Mouse (Mus musculus) urinary bladder, postnatal 4 days (tissue): Measurements from ENCODE around the gene Ncln.
A peak's percentile ranks its signal among the peaks of the same experiment; 100 is the strongest.

Experiments
- DNase-seq, 2 experiments: peaks; one replicate each; pipeline ENCODE4 v3.0.0; 2021 to 2022; ENCODE audit warnings: low spot score in 2 of 2

Gene Ncln

DNA sequence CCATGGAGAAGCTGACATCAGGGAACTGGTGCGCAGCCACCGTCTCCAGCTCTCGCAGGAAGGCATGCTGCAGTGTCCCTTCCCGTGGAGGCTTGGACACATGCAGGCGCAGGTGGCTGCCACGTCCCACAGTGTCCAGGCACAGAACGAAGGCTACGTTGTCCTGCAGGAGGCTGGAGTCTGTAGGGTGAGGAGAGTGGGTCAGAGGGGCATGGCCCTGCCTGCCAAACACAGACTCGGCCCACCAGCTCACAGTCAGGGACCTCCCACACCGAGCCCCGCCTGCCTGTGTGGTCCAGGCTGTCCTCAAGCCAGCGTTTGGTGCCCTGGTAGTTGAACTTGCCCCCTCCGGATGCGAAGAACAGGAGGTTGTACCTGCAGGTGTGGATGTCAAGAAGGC, 6.3 kb downstream of the Ncln start:
- DNase-seq, result no peak

DNA sequence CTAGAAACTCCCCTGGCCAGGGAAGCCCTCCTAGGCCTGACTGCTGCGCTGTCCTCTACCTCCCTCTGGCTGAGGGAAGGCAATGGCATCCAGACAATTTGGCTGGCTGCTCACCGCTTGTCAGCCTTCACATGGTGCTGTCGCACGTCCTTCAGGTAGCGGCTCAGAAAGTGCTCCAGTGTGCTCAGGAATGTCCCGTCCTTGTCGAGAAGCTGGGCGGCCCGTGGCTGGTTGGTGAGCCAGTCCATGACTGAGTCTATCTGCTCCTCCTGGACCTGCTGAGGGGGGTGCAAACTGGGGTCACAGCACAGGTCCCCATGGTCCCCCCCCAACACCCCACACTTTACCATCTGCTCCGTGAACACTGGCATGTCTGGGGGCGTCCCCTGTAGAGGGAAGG, 8.1 kb downstream of the Ncln start:
- DNase-seq, result no peak

DNA sequence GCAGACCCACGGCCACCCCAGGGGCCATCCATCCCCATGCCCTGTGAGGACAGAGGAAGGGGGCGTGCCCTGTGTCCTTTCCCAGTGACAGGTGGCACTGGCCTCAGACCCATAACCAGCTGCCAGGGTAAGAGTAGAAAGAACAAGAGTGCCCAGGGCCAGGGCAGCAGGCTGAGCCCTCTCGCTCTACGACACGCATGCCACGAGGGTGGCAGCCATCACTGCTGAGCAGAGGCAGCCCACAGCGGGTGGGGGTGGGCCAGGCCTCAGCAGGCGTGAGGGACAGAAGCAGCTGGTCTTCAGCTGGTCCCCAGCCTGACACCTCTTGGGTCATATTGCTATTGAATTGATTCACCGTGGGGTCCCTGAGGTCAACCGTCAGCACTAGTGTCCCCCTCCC, 9.7 kb downstream of the Ncln start:
- DNase-seq, result no peak

- DNase-seq, result no peak
Measured at GRCm38 (mm10) chr10:81485479-81486018, 10.6 kb downstream of the Ncln start.

DNA sequence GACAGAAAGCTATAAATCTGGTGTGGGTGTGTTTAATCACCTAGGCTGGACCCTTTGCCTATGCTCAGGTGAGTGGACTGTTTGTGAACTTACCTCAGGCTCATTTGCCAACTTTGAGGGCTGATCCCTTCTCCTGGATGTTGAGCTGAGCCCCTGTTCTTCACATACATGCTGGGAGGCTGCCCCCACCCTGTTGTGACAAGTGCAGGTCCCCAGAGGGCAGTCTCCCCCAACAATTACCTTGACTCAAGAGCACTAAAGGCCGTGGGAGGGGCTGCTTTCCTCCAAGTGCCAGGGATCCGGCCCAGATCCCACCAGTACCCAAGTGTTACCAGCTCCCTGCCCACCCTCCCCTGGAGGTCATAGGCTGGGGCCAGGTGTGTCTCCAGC, 11.1 kb downstream of the Ncln start:
- DNase-seq, result no peak

GRCm38 (mm10) chr10:81484441-81485059, 11.6 kb downstream of the Ncln start:
- DNase-seq, result no peak

- DNase-seq, result no peak
Measured at GRCm38 (mm10) chr10:81483983-81484382, 12.2 kb downstream of the Ncln start.

DNA sequence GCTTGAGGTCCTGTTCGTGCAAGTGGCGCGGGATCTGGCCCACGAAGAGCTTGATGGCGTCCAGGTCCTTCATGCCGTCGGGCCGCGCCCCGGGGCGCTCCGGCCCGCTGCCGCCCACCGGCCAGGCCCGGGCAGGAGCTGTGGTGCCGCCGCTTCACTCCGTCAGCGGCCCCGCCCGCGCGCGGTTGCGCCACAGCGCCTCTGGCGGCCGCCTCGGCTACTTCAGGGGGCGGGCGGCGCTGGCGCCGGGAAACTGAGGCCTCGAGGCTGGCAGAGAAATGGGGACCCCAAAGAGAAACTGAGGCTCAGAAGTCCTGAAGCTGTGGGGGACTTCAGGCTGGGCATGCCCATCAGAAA, 13.7 kb downstream of the Ncln start, which contains the start of gene Celf5:
Gene Celf5, minus strand, starts transcription at position 177 of the 357 bp plus-strand sequence.
- DNase-seq, result peak in 1 of 2 experiments; percentile 34

DNA sequence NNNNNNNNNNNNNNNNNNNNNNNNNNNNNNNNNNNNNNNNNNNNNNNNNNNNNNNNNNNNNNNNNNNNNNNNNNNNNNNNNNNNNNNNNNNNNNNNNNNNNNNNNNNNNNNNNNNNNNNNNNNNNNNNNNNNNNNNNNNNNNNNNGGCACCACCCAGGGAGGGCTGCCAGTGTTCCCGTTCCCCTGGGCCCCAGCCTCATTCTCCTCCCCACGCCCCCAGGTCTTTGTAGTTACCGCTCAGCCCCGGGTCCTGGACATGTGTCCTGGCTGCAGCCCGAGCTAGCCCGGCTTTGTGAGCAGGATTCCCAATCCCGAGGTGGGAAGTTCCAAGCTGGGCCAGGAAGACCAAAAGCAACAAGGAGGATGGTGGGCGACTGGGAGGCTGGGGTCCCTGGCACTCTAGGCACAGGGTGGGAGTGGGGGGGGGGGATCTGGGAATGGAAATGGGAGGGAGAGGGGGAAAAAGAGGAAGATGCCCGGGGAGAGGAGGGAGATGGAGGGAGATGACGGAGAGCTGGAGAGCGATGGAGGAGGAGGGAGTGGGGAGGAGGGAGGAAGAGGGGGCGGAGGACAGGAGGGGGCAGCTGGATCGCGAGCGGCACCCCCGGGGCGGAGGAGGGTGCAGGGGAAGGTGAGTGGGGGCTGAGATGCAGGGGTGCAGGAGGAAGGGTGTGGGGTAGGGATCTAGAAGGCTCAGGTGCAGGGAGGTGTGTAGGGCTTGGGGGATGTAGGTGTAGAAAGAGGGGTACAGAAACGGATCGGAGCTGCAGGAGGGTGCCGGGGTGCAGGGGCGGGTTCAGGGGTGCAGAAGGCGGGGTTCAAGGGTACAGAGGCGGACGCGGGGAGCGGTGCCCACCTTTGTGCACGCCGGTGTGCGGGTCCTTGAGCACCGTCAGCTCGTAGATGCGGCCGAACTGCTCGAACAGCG, 14.3 kb downstream of the Ncln start:
- peak in 1 of 2 experiments; percentile 17 for DNase-seq

- no peak for DNase-seq
Measured at GRCm38 (mm10) chr10:81474461-81474860, 21.7 kb downstream of the Ncln start.

DNA sequence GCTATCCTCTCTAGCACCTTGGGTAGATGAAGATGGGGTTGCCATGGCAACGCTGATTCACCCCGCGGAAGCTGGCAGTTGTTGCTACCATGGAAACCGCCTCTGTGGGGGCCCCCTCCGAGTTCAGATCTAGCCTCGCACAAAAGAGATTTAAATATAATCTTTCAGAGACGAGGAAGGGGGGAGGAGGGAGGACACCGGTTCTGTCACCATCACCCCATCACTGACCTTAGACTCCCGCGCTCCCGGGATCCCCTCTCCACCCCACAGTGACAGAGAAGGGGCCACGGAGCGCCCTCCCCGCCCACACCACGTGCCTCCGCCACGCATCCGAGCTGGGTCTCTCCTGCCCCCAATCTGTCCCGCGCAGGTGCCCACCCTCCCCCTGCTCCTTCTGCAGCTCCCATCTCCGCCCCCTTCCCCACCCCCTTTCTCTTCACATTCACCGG, 23.2 kb downstream of the Ncln start:
- DNase-seq, result no peak

- no peak for DNase-seq
Measured at GRCm38 (mm10) chr10:81472403-81473002, 23.7 kb downstream of the Ncln start.

- DNase-seq, result no peak
Measured at GRCm38 (mm10) chr10:81470454-81470853, 25.7 kb downstream of the Ncln start.

- DNase-seq, result no peak
Measured at GRCm38 (mm10) chr10:81469253-81469652, 26.9 kb downstream of the Ncln start.

GRCm38 (mm10) chr10:81467670-81468235, 28.4 kb downstream of the Ncln start:
- DNase-seq, result no peak

DNA sequence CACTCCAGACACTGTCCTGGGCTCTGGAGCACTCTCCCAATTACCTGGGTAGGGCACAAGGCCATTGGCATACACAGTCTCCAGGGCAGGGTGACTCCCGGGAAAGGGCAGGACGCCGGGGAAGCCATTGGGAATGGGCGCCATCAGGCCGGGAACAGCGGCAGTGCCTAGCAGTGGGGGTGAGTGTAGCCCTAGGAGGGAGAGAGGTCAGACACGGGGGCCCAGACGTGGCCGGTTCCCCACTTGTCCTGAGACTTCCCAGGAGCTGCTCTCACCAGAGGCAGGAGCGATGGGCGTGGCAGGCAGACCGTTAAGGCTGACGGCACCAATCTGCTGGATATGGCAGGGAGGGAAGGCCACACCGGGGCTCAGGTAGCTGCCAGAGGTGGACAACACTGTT, 29.3 kb downstream of the Ncln start:
- DNase-seq, result no peak

GRCm38 (mm10) chr10:81466066-81466465, 30.1 kb downstream of the Ncln start:
- DNase-seq, result peak in 1 of 2 experiments; percentile 53

DNA sequence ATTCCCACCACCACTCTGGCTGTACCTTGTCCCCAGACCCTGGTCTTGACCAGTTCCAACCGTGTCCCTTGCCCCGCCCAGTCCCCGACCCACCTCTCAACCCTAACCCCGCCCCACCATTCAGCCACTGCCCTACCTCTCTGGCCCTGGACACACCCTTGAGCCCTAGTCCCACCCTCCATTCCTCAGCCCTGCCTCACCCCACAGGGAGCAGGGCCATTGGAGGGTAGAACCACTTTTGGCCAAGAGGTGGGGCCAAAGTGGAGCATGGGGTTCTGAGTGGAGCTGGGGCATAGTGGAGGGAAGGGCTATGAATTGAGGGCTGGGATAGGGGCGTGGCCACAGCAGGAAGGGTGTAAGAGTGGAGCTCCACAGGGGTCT, 30.9 kb downstream of the Ncln start:
- peak in 1 of 2 experiments; percentile 59 for DNase-seq

DNA sequence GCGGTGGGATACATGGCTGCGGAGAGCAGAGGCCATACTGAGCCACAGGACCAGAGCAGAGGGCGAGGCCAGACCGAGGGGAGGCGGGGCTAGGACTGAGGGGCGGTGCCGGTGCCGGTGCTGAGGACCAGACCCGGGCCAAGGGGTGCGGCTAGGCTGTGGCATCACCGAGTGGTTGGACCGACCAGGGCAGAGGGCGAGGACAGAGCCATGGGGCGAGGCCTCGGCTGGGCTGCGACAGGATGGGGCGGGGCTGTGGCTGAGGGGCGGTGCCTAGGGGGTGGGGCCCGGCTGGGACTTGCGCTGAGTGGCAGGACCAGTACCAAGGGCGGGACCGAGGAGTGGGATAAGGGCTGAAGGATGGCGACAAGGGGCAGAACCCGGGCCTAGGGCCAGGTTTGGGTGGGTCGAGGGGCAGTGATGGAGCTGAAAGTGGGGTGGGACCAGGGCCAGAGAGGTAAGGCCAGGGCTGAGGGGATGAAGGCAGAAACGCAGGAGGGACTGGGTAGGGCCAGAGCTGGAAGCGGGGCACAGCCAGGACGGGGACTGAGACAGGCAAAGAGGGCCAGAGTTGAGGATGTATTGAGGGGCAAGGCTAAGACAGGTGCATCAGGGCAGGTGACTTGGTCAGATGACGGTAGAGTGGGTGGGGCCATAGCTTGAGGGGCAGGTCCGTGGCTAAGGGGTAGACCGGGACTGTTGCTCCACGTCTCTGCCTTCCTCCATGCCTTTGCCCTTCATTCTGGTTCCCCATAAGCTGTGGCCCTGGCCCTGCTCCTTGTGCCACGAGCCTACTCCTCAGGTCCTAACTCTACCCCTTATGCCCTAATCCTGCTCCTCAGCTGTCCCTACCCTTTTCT, 31.6 kb downstream of the Ncln start:
- DNase-seq, result peak in 1 of 2 experiments; percentile 67

DNA sequence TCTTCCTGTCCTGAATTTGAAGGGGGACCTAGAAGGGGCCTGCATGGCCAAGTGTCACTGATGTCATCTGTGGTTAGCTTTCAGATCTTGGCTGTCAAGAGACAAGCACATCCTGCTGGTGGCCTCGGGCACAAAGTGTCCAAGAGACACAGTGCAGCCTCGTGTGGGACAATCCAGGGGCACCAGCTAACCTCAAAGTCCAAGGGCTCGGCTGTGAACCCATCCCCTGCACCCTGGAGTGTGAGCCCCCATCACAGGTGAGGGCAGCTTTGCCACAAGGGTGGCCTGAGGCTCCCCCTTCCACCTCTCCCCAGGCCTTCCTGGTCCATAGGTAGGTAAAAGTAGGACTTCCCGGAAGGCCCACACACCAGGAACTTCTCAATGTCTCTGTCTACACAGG, 32.7 kb downstream of the Ncln start:
- DNase-seq, result no peak

GRCm38 (mm10) chr10:81462917-81463316, 33.3 kb downstream of the Ncln start:
- DNase-seq, result peak in 1 of 2 experiments; percentile 56
